Mouse (Mus musculus) hindbrain, embryonic 11.5 days (tissue): ENCODE measurements around the gene Tnfaip1. TPM values are rescaled to one million over a fixed set of nuclear protein-coding genes. Genes with fewer than 3 reads are reported as not detected.
A peak's percentile ranks its signal among the peaks of the same experiment; 100 is the strongest.

Experiments
- ATAC-seq: fragments of 200-750 bp; cut with Nextera tagmentation; 2 replicates; pipeline ENCODE4 v1.8.0; 2017; ENCODE audit warnings: mild to moderate bottlenecking, moderate TSS enrichment, moderate library complexity; ENCODE audit not compliant: low FRiP score
- DNase-seq: peaks from one replicate; pipeline ENCODE4 v3.0.0-alpha.2; 2015; ENCODE audit warnings: low spot score
- H3K27ac ChIP-seq: fragments of 300-500 bp; sonication (generic); 2 replicates; pipeline ENCODE4 v1.5.1; 2014; ENCODE audit warnings: mild to moderate bottlenecking, low read depth, low read length
- H3K27me3 ChIP-seq: fragments of 300-500 bp; sonication (generic); 2 replicates; pipeline ENCODE4 v1.6.1; 2014; ENCODE audit warnings: mild to moderate bottlenecking, low read length, moderate library complexity, mixed read lengths; ENCODE audit not compliant: control insufficient read depth, insufficient read depth
- H3K36me3 ChIP-seq: fragments of 300-500 bp; sonication (generic); 2 replicates; pipeline ENCODE4 v1.6.1; 2014; ENCODE audit warnings: mild to moderate bottlenecking, low read length, moderate library complexity, mixed read lengths; ENCODE audit not compliant: control insufficient read depth, insufficient read depth
- H3K4me1 ChIP-seq: fragments of 300-500 bp; sonication (generic); replicated peaks from 2 replicates; pipeline ENCODE4 v1.6.1; 2014; ENCODE audit warnings: low read length, mixed read lengths; ENCODE audit not compliant: control insufficient read depth, insufficient read depth
- H3K4me2 ChIP-seq: fragments of 300-500 bp; sonication (generic); replicated peaks from 2 replicates; pipeline ENCODE4 v1.6.1; 2014; ENCODE audit warnings: mild to moderate bottlenecking, low read depth, low read length
- H3K4me3 ChIP-seq: fragments of 300-500 bp; sonication (generic); 2 replicates; pipeline ENCODE4 v1.5.1; 2014; ENCODE audit warnings: low read depth, low read length
- H3K9ac ChIP-seq: fragments of 300-500 bp; sonication (generic); 2 replicates; pipeline ENCODE4 v1.6.1; 2014; ENCODE audit warnings: low read depth, low read length
- H3K9me3 ChIP-seq: fragments of 300-500 bp; sonication (generic); 2 replicates; pipeline ENCODE4 v1.6.1; 2016; ENCODE audit warnings: low read length; ENCODE audit not compliant: control insufficient read depth
- WGBS: fragments of 180-500 bp; shearing (Covaris S2); extraction: QIAGEN DNeasy Blood & Tissue Kit; methylation state at CpG from one replicate; pipeline ENCODE4 v1.1.7; 2014; 5-methylcytosine and 5-hydroxymethylcytosine counted together
- polyA plus RNA-seq: library from polyadenylated mRNA; unstranded; fragments of >200 nt; fragmentation: Nextera tagmentation; extraction: Ambion mirVana; gene quantifications from 2 replicates; pipeline ENCODE4 v1.2.1, GENCODE M21; 2014

Gene Tnfaip1
- polyA plus RNA-seq, 1 experiment from 2014 or later: 63.3 TPM

DNA sequence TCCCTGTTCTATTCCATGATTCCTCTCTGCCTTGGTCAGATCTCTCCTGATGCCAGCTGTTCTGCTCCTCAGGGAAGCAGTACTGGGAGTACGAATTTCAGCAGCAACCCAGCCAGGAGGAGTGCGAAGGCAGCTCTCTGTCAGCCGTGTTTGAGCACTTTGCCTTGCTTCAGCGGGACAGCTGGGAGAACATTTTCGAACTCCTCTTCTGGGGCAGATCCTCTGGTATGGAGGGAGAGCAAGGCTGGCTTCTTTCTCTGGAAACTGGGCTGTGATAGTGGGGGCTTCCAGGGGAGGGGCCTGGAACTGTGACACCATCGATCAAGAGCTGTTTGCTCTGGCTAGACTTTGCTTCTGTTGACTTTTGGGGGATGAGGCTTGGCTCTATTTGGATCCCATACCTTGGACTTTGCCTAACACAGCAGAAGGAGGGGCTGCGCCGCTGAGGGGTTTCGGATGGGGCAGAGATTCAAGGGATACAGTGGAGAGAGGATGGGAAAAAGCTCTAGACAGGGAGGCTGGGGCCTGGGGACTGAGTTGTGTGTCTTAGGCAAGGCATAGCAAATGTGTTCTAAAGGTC lies 35.4 kb downstream of the Tnfaip1 start:
- no peak overlapping the region for H3K4me3 ChIP-seq
- no peaks in the 10 kb centered on the region for H3K9me3 ChIP-seq

GRCm38 (mm10) chr11:78499543-78499942 lies 36.6 kb downstream of the Tnfaip1 start:
- Histone ChIP-seq H3K27me3 (peaks cover 10% of the 10 kb centered on the region), H3K4me1 (no peaks in the 10 kb centered on the region), H3K9me3 (no peaks in the 10 kb centered on the region), H3K4me3 (no peak overlapping the region), H3K36me3 (no peaks in the 10 kb centered on the region), H3K9ac (0 out of 2 replicates have a peak overlapping the region, but pooled peaks have one; percentile 11), H3K4me2 (peak overlapping the region; percentile 14; the same call in 1 of the 2 replicates), H3K27ac (no peak overlapping the region; the same call in 1 of the 2 replicates)
- DNase-seq (no peak), ATAC-seq (no peak)
- WGBS: 53% methylated on average over 16 of the region's 16 CpGs

More for the DNA sequence above, 35.4 kb downstream of the Tnfaip1 start:
- H3K36me3 ChIP-seq: no peaks in the 10 kb centered on the region
- no peak for DNase-seq
- H3K27ac ChIP-seq: no peak overlapping the region
- H3K4me2 ChIP-seq: no peak overlapping the region
- peaks cover 8% of the 10 kb centered on the region for H3K27me3 ChIP-seq
- H3K4me1 ChIP-seq: no peaks in the 10 kb centered on the region
- H3K9ac ChIP-seq: no peak overlapping the region
- ATAC-seq: no peak
- WGBS: 83% methylated on average over 9 of the region's 9 CpGs

DNA sequence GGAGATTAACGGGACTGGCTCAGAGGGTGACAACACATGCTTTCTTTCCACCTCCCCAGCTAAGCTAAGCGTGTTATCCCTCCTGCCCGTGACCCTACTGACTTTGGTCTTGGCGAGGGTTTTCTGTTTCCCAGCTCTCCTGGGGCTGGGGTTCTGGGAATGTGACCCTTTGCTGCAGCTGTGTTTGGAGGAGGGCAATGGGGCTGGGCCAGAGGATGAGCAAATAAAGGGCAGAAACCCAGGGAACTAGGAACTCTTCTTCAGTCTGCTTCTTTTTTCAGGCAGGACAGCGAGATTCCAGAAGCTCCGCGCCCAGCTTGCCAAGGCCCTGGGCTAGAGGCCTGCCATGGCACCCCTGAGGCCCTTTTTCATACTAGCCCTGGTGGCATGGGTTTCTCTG lies 37.1 kb downstream of the Tnfaip1 start, which contains the start of gene Vtn:
TSS of gene Vtn (plus strand) at position 88 of the 400 bp plus-strand sequence.
- H3K4me3 ChIP-seq: peak within 1 kb of the TSS; percentile 60
- no peaks in the 10 kb centered on the region for H3K4me1 ChIP-seq
- peak within 1 kb of the TSS; percentile 76 for H3K4me2 ChIP-seq
- ATAC-seq (no peak), DNase-seq (no peak)
- no peaks in the 10 kb centered on the region for H3K9me3 ChIP-seq
- peaks cover 10% of the 10 kb centered on the region for H3K27me3 ChIP-seq
- WGBS: 51% methylated on average over 7 of the region's 7 CpGs
- H3K9ac ChIP-seq: peak within 1 kb of the TSS; percentile 64; the same call in 1 of the 2 replicates
- H3K27ac ChIP-seq: peak within 1 kb of the TSS; percentile 61
- no peaks in the 10 kb centered on the region for H3K36me3 ChIP-seq

DNA sequence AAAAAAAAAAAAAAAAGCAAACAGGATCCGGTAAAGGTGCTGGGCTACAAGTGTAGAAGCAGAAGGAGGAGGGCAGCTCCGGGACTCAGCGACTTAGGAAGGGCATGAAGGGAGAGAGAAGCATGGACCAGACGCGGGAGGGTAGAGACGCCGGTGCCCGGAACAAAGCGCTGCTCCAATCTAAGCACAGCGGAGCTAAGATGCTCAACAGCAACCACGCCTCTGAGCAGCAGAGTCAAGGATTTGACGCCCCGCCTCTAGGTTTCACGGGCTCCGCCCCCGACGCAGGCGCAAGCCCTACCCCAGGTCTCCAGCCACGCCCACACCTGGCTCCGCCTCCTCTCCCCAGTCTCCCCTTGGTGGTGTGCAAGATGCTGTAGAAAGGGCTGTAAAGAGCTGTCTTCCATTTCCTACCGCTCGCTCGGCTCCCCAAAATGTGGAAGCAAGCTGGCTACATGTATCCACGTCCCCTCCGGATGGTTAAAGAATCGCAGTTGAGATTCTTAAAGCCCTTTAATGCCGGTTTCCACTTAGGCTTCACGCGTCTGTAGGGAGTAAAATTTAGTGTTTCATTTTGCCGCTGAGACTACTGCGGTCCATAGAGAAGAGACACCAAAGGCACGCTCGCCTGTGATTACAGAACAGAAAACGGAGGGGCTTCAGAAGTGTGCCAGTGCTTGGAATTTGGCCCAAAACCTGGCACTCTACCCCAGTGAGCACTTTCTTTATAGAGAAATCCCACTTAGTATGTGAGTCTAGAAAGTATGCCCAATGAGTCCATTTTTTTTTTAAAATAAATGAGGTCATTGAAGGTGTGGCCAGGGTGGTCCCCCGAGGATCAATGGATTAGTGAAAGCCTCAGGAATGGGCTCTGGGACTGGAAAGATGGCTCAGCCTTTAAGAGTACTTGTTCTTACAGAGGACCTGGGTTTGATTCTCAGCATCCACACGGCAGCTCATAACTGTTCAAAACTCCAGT lies 38.3 kb downstream of the Tnfaip1 start, which contains the start of gene Sarm1:
TSS of gene Sarm1 (minus strand) at position 211 of the 979 bp plus-strand sequence.
- peaks cover 10% of the 10 kb centered on the region for H3K27me3 ChIP-seq
- ATAC-seq (peak; percentile 97), DNase-seq (peak; percentile 98)
- 3% methylated on average over 36 of the region's 36 CpGs for WGBS
- peak within 1 kb of the TSS; percentile 64 for H3K9ac ChIP-seq
- H3K4me1 ChIP-seq: no peaks in the 10 kb centered on the region
- peak within 1 kb of the TSS; percentile 76 for H3K4me2 ChIP-seq
- peak within 1 kb of the TSS; percentile 80 for H3K27ac ChIP-seq
- peak within 1 kb of the TSS; percentile 60 for H3K4me3 ChIP-seq
- H3K36me3 ChIP-seq: no peaks in the 10 kb centered on the region
- no peaks in the 10 kb centered on the region for H3K9me3 ChIP-seq

DNA sequence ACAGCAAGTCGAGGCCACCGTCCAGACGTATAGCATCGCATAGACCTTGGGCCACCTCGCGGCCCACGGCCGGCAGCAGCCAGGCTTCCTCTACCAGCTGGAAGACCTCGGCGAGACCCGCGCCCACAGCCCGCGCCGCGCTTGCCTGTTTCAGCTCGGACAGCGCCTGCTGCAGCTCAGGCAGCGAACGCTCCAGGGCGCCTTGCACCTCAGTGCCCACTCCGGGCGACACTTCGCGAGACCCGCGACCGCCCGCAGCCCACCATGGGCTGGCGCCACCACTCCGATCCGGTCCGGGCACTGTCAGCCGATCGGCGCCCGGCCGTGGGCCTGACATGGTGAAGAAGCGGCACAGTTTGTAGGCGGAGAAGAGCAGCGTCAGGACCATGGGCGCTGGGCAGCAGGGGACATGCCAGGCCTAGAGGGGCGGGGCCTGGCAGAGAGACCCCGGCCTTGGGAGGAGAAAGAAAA lies 39.0 kb downstream of the Tnfaip1 start:
- no peaks in the 10 kb centered on the region for H3K9me3 ChIP-seq
- H3K4me3 ChIP-seq: peak overlapping the region; percentile 60
- no peaks in the 10 kb centered on the region for H3K36me3 ChIP-seq
- DNase-seq (peak; percentile 66), ATAC-seq (peak; percentile 79)
- H3K4me1 ChIP-seq: no peaks in the 10 kb centered on the region
- H3K27me3 ChIP-seq: peaks cover 10% of the 10 kb centered on the region
- under 1% methylated on average over 44 of the region's 44 CpGs for WGBS
- peak overlapping the region; percentile 64 for H3K9ac ChIP-seq
- H3K4me2 ChIP-seq: peak overlapping the region; percentile 76
- peak overlapping the region; percentile 80 for H3K27ac ChIP-seq

GRCm38 (mm10) chr11:78495904-78496303 lies 40.2 kb downstream of the Tnfaip1 start:
- Histone ChIP-seq H3K36me3 (no peaks in the 10 kb centered on the region), H3K27me3 (peaks cover 20% of the 10 kb centered on the region), H3K4me2 (peak overlapping the region; percentile 76), H3K9ac (0 out of 2 replicates have a peak overlapping the region, but pooled peaks have one; percentile 23), H3K4me3 (no peak overlapping the region), H3K4me1 (0 out of 2 replicates have a peak, but pooled peaks cover 3% of the 10 kb centered on the region), H3K9me3 (no peaks in the 10 kb centered on the region), H3K27ac (no peak overlapping the region)
- 4% methylated on average over 6 of the region's 6 CpGs for WGBS
- peak; percentile 53 for DNase-seq
- ATAC-seq: no peak

DNA sequence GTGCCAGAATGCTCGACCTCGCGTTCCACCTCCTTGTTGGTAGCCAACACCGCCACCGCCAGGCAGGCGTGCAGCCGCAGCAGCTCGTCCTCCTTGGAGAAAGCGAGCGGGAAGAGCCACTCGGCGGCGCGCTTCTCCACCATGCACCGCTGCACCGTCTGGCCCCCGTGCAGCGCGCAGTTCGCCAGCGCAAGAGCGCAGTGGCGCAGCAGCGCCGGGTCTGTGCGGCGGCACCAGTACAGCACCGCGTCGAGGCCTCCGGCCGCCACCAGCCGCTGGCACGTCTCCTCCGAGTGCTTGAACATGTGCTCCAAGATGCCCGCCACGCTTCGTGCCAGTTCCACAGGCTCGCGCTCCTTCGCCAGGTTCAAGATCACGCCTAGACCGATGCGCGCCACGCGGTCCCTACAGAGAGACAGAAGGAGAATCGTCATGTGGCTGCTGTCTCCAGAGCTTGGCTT lies 45.3 kb downstream of the Tnfaip1 start:
- H3K27ac ChIP-seq: no peak overlapping the region
- 12% methylated on average over 46 of the region's 48 CpGs for WGBS

DNA sequence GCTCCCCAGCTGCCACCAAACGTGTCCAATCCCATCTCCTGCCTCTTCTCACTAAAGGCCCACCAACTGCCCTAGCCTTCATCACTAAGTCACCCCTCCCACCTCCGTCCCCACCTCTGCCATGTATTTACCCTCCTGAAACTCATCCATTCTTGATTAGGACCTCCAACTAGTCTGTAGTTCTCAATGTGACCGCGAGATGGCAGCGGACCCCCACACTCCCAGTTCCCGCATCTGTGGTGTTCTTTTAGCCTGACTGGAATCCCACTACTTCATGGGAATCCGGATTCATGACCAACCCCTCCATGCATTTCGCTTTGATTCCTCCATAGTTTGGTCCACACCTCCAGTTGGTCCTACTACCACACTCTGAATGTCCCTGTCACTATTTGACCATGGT lies 48.0 kb downstream of the Tnfaip1 start:
- H3K4me1 ChIP-seq: 0 out of 2 replicates have a peak, but pooled peaks cover 7% of the 10 kb centered on the region
- H3K36me3 ChIP-seq: no peaks in the 10 kb centered on the region
- DNase-seq (peak; percentile 85), ATAC-seq (no peak)
- H3K4me3 ChIP-seq: no peak overlapping the region
- H3K9me3 ChIP-seq: no peaks in the 10 kb centered on the region
- H3K4me2 ChIP-seq: no peak overlapping the region
- no peak overlapping the region for H3K27ac ChIP-seq
- H3K9ac ChIP-seq: no peak overlapping the region
- peaks cover 48% of the 10 kb centered on the region for H3K27me3 ChIP-seq
- WGBS: 7% methylated on average over 8 of the region's 8 CpGs

More for the DNA sequence above, 45.3 kb downstream of the Tnfaip1 start:
- Histone ChIP-seq H3K4me2 (peak overlapping the region; percentile 43), H3K4me1 (0 out of 2 replicates have a peak, but pooled peaks cover 7% of the 10 kb centered on the region), H3K4me3 (peak overlapping the region; percentile 22; the same call in 1 of the 2 replicates), H3K9me3 (no peaks in the 10 kb centered on the region), H3K9ac (peak overlapping the region; percentile 23; the same call in 1 of the 2 replicates), H3K36me3 (no peaks in the 10 kb centered on the region), H3K27me3 (peaks cover 50% of the 10 kb centered on the region)
- ATAC-seq (0 out of 2 replicates have a peak, but pooled peaks have one; percentile 54), DNase-seq (peak; percentile 75)
